Mouse (Mus musculus): ENCODE measurements around the gene Pdia3.

- TF ChIP-seq CTCF (IDR thresholded peaks at IDR 0.05; ENCODE audit: borderline replicate concordance, insufficient read depth, low read depth, low read length), result no peak
- TF ChIP-seq POLR2A (IDR thresholded peaks at IDR 0.05; ENCODE audit: borderline replicate concordance, insufficient read depth, low read length), result no peak
Measured at GRCm38 (mm10) chr2:121412843-121413386, 660 bp upstream of the Pdia3 start.
